Mouse (Mus musculus) lung, postnatal 36 days (tissue): ENCODE results near the gene Atp1b2.
A peak's percentile ranks its signal among the peaks of the same experiment; 100 is the strongest.

Experiments used
- DNase-seq: peaks from one replicate; pipeline ENCODE4 v3.0.0; 2022; ENCODE audit warnings: mixed read lengths

Atp1b2 gene

DNA sequence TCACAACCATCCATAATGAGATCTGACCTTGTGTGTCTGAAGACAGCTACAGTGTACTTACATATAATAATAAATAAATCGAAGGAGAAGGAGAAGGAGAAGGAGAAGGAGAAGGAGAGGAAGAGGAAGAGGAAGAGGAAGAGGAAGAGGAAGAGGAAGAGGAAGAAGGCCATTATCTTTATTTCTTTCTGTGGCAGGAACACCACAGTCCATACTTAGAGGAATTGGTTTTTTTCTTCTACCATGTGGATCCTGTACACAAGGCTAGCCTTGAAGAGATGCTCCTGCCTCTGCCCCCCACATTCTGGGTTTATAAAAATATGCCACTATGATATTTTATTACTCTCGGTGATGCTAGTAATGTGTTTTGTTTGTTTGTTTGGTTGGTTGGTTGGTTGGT lies 1.1 kb upstream of the Atp1b2 start:
- DNase-seq: no peak

DNA sequence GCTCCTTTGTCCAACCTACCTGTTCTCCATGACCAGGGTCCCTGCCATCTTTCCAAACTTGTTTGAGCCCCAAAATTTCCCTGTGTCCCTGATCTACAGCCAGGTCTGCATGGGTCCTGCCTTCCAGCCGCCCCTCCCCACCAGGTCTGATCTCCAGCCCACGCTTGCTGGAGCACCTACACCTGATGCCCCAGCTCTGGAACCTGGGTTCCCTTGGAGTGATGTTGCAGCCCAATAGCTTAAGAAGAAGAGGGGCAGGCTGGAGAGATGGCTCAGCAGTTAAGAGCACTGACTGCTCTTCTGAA lies 701 bp upstream of the Atp1b2 start:
- DNase-seq: no peak

DNA sequence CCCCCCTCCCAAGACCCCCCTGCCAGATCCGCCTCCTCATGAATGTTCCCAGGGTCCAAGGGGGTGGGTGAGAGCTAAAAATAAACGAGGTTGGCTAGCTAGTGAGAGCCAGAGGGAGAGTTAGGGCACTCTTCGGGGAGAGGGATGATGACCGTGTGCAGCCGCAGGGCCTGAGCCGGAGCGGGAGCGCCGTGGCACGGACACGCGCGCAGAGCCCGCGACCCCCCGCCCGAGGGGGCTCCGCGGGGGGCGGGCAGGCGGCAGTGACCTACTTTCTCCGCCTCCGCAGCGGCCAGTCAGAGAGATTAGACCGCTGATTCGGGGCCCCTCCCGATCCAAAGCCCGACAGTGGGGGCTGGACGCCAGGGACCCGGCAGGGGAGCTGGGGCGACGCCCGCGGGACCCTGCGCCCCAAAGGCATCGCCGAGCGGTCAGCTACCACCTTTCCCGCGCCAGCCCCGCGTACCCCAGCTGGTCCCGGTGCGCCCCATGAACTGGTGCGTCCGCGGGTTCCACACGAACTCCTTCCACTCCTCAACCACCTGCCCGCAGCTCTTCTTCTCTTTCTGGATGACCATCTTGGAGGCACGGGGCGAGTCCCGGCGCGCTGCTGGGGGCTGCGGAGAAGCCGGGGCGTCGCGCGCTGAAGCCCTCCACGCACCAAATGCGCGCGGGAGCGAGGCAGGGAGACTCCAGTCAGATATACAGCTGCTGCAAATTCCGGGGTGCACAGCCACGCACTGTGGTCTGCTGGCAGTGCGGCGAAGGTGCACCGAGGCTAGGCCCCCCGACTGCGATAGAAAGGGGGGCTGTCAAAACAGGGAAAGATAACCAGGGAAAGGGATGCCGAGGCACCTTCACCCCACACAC lies 712 bp downstream of the Atp1b2 start:
- no peak for DNase-seq

DNA sequence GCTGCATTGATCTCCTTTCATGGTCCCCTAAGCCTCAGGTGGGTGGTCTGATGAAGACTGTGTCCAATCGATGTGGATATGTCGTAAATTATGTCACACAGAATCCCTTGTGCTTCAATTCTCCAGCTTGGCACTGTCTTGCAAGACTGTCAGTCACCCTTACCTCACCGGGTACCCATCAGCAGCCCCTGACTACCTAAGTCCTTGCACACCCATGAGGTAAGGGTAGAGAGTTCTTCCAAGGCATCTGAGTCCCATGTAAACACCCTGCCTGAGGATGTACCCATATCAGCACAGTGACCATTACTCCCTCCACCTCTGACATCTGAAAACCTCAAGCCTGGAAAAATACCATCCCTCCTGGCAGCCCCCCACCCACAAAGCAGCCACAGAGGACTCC lies 1.4 kb downstream of the Atp1b2 start:
- DNase-seq: no peak

DNA sequence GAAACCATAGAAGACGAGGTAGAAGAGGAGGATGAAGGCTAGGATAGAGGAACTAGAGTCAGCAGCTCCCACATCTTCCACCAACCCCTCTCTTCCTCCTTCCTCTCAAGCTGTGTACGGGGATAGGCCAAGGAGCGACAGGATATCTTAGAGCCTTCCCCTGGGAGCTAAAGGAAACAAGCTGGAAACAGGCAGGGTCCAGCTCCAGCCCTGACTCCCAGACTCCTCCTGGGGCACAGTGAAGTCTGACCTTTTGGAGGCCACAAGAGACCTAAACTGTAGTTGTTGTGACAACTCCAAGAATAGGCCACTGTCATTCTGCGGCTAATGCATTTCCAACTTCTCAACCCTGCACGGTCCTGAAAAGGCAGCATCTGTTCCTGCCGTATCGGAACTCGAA lies 2.2 kb downstream of the Atp1b2 start:
- no peak for DNase-seq

DNA sequence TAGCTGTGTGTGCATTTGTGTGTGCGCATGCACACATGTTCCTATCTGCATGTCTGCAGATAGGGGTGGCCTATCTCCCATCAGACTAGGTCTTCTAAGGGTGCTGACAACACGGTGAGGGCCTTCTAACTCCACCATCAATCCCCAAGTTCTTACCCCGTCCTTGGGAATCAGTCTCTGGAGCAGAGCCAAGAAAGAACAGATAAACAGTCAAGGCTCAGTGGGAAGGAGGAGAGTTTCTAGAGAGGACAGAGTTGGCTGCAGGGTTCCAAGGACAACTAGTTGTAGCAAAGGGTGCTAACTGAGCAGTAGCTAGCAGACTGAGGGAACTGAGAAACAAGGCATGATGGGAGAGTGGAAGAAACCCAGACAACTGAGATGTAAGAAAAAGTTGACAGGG lies 4.0 kb downstream of the Atp1b2 start:
- no peak for DNase-seq

DNA sequence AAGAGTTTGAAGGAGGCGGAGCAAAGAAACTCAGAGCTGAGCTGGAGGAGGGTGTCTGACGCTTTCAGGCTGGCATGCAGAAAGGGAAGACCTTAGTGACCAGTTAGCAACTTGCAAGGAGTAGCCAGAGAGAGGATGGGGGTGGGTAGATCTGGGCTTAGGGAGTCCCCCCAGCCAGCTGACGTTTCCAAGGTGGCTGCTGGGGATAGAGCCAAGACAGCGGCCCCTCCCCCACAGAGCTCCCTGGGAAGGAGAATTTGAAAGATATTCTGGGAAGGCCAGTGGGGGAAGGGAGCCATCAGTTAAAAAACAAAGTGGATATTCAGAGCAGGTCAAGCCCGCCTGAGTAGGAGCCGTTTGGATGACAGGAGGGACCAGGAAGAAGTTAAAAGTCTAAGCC lies 5.6 kb downstream of the Atp1b2 start:
- DNase-seq: peak; percentile 28

DNA sequence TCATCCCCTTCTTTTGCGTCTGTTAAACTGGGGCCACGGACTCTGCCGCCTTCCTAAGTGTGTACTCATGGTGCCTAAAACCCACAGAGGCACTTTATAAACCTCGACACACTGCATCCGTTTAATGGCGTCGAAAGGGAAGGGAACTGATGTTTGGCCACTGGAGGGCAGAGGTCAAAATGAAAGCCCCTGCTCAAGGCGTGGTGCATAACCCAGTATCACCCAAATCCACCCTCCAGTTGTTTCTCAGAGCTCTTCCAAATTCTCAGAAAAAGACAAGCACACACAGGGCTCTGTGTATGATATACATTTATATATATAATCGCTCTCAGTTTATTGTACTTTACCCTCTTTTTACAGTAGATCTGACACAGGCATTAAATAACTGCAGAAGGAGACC lies 6.3 kb downstream of the Atp1b2 start:
- DNase-seq: no peak

DNA sequence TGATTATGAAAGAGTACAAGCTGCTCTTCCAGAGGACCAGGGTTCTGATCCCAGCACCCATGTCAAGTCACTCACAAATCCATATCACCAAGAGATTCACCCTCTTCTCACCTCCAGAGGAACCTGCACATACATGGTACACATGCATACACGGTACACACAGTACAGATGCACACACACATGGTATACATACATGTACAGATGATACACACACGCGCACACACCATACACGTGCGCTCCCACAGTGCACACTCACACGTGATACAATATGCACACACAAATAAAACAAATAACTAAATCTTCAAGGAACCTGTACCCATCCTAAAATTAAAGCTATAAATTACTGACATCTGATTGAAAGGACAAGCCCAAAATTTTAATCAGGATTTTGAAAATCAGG lies 10.9 kb downstream of the Atp1b2 start:
- DNase-seq: no peak

DNA sequence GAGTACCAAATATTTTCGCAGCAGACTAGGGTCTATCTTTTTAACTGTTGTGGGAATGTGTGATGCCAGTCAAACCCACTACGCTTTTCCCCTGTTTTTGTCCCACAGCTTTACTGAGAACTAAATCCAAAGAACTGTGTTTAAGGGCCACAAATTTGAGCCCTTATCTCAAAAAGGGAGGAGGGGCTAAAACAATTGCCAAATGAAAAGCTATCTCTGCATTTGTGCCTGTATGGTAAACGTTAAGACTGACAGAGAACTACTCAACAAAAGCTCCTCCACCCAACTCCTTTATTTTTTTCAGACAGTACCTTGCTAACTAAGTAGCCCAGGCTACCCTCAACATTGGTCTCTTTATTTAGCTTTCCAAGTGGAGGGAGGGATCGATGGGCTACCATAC lies 12.9 kb downstream of the Atp1b2 start:
- DNase-seq: no peak

DNA sequence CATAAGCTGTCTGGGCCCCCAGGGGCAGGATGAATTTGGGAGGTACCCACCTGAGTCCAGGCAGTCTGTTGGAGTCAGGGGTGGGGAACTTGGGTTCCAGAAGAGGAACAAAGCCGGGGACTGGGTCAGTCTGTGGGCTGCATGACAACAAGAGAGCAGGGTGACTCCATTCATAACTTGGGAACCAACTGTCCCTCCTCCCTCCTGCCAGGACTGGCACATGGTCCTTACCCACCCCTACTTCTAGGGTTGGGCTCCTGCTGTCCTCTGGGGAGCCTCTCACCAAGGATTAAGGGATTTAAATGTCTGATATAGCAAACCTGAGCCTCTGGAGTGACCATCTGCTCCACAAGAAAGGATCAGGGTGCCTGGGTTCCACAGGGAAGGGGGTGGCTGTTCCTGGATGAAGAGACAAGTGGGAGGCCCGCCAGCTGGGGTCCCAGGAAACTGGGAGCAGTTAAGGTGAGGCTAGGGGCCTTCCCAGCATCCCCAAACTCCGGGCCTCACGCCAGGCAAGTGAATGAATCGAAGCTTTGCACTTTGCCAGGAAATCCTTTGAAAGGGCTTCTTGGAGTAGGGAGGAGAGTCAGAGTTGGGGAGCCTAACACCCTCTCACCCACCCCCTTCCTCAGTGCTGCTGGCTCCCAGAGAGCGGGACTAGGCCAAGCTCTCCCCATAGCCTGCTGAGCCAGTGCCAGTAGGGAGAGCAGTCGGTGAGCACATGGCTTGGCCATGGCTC lies 13.7 kb downstream of the Atp1b2 start:
- DNase-seq: no peak

DNA sequence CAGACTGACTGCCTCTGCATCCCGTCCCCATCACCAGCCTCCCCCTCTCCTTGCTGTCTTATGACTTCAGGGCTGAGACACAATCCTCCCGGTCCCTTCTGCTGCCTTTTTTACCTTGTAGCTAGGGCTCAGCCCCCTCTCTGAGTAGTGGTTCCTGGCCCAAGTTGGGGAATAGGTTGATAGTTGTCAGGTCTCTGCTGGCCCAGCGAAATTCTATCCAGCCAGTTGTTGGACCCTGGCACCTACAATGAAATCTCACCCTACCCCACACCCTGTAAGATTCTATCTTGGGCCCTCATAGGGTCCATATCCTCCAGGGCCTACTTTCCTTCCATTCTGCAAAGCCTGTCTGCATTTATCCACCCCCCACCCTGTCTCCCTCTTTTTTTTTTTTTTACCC lies 14.3 kb downstream of the Atp1b2 start:
- no peak for DNase-seq

DNA sequence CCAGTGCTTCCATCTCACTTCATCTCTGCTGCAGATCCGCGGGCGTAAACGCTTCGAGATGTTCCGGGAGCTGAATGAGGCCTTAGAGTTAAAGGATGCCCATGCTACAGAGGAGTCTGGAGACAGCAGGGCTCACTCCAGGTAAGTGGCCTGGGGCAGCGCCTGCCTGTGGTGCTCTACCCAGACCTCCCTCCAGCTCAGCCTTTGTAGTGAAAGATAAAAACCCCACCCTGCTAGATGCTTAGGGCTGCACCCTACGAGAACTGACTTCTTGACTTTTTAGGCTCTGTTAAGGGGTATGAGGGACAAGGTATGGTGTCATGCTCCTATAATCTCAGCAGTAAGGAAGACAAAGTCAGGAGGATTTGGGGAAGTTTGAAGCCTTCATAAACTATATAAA lies 15.1 kb downstream of the Atp1b2 start:
- DNase-seq: no peak

DNA sequence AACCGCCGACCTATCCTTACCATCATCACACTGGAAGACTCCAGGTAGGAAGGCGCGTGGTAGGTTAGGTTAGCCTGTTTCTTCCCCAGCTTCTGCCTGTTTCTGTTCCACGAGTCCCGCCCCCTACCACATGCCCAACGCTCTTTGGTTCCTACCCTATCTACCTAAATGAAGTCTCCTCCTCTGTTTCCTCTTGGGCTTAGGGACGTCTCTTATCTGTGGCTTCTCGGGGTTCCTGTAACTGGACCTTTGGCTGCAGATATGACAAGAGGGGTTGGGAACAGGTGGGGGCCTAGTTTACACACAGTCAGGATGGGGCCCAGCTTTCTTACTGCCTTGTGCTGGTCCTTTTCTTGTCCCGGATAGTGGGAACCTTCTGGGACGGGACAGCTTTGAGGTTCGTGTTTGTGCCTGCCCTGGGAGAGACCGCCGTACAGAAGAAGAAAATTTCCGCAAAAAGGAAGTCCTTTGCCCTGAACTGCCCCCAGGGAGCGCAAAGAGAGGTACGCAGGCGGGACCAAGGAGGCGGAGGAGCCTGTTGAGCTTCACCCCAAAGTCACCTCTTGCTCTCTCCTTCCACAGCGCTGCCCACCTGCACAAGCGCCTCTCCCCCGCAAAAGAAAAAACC lies 16.4 kb downstream of the Atp1b2 start:
- DNase-seq: no peak

DNA sequence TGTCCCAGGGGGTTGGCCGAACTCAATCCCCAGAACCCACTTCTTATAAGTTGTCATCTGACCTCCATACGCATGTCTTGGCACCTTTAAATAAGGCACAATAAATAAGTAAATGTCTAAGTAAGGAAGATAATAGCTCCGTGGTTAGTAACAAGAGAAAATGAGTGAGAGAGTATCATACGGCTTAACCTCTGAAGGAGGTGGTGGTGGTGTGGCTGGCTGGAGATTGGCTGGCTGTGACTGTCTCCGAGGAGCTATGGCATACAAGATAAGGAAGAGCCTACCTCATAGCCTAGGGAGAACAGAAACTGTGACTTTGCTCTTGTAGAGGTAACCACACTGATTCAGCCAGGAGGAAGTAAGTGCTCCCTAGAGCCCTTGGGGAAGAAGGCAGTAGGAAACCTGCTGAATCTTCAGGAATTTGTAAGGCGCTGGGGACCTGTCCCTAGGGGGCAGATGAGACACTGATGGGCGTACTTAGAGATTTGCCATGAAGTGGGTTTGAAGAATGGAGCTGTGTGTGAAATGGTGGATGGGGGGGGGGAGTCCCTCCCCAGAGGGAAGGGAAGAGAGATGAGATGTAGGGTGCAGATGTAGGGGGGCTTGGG lies 19.9 kb downstream of the Atp1b2 start:
- peak; percentile 16 for DNase-seq

DNA sequence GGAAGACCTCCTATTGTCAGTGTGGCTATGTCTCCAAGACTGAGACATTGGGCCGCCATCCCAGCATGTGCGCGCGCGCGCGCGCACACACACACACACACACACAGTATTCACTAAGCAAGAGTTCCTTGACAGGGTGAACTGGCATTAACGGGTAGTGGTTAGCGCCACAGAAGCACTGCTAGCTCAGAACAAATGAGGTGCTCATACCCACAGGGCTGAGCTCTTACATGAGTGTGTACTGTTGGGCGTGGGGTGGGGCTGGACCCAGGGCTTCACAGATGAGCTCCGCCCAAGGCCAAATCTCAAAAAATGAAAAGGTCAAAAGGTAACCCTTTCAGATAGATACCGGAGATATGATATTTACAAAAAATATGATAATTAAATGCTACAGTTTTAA lies 20.8 kb downstream of the Atp1b2 start:
- DNase-seq: no peak

DNA sequence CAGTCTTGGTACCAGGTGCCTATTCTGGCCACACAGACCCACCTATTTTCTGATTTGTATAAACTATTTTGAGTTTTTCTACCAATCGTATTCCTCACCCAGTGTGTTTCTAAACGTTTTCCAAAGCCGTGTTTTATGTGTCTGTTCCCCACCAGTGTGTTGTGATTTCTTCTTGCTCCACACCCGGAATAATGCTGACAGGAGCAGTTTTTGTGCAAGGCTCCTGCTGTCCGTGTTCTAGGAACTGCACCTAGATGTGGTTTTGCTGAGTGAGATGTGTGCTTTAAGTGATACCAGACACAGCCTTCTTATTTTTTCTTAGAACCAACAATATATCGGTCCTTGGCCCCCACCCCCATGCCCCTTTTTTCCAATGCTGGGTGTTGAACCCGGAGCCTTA lies 21.7 kb downstream of the Atp1b2 start:
- DNase-seq: no peak

DNA sequence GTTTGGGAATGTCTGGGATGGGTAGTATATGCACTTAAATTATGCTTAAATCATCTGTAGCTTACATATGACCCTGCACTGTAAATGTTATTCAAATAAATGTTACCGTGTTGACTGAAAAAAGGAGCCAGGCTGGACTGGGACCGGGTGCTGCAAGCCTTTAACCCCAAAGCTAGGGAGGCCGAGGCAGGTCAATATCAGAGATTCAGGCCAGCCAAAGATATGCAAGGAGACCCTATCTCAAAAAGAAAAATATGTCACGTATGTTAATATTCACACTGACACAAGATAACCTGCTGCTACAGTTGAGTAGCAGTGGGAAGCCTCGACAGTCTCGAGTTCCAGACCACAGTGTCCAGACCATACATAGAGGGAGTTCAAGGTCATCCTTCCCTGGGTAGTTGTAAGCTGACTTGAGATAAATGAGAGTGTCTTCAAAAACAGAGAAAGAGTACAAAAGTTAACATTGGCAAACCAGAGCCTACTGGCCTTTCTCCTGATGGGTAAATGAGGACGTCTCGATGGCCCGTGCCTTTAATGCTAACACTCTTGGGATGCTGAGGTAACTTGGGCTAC lies 23.4 kb downstream of the Atp1b2 start:
- no peak for DNase-seq

DNA sequence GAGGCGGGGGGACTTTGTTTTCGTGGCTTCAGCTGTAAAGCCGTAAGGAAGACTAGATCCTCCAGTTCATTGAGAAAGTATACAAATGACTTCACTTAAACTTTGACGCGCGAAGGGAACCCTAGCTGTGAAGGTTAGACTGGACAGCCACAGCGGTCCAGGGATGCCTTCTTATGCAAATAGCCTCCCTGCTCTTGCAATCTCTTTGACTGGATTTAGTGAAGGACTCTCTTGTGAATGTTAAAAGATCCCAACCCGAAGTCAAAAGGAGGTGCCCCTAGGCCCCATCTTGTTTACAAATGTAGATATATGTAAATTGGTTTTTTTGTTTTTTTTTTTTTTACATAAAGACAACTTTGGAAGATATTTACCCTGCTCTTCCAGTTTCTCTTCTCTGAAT lies 23.9 kb downstream of the Atp1b2 start:
- no peak for DNase-seq

DNA sequence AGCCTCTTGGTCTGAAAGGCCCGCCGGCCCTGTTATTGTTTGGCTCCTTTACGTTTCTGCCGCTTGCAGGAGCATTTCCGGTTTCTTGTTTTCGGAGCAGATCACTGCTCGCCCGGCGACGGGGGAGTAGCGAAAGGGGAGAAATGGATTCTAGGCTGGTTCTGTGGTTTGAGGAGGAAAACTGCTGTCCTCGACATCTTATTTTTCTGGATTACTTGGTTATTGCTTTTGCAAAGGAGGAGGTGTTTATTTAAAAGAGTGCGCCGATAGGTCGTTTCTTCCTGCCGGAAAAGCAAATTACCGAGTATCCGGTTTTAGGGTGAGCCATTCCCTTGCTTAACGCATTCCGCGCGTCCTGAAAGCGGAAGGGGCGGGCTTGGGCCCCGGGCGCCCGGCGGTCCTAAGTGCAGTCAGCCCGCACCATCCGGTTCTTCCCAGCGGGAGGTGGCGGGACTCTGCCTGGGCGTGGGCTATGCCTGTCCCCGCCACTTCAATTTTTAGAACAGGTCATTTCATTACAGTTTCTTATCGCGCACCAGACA lies 24.5 kb downstream of the Atp1b2 start:
- peak; percentile 96 for DNase-seq

DNA sequence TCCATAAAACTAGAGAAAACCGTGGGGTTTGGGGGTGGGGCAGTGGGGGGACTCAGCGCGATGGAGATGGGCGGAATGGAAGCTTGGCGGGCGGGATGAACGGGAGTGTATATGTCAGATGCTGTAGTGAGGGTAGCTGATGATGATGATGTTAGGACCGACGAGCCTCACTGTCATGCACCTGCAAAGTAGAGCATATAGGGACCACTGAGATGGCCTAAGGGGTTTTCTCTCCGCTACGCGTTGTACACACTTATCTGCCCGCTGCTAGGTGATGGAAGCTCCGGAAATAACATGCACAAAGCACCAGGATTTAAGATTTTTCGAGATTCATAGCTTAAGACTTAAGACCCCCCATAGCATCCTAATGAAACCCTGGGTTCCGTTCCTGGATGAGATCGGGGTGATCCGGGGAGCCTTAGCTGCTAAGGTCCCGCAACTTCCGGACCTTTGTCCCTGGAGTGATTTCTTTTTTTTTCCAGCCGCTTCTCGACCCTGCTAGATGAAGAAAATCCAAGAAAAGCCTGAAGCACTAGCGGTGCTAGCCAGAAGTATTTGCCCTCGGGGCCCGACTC lies 25.1 kb downstream of the Atp1b2 start:
- peak; percentile 8 for DNase-seq

DNA sequence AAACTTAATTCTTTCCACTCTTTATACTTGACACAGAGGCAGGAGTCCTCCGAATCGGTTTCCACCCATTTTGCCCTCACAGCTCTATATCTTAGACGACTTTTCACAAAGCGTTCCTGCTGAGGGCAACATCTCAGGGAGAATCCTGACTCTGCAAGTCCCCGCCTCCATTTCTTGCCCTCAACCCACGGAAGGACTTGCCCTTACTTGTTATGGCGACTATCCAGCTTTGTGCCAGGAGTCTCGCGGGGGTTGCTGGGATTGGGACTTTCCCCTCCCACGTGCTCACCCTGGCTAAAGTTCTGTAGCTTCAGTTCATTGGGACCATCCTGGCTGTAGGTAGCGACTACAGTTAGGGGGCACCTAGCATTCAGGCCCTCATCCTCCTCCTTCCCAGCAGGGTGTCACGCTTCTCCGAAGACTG lies 25.6 kb downstream of the Atp1b2 start, which contains the start of the genes Wrap53 and Trp53:
TSS of gene Wrap53 (minus strand) at position 165 of the 424 bp plus-strand sequence.
TSS of gene Trp53 (plus strand) at position 269 of the 424 bp plus-strand sequence.
- DNase-seq: peak; percentile 97
